8 mouse cellular contexts compared by ENCODE assay signal in genomic region chr8:85059879-85060616, GRCm38 (mm10). TPM values are rescaled to one million over a fixed set of nuclear protein-coding genes. Genes with fewer than 3 reads are reported as not detected.
DNase-seq lines count a peak whose midpoint lies in the region; ATAC-seq and TF ChIP-seq lines count a peak whose summit lies in the region.

Gene Fbxw9 (plus strand): TSS chr8:85060055.

- peak within 1 kb of the TSS; percentile 97 for H3K4me2 ChIP-seq in lung, postnatal 0 days (replicated peaks; ENCODE audit: low read depth, low read length)

- no peak for TF ChIP-seq EP300 in MEL (IDR thresholded peaks at IDR 0.05; ENCODE audit: low read depth in 1 of 2, low read length in 2 of 2)
- TF ChIP-seq EP300 in lung, postnatal 0 days (IDR thresholded peaks at IDR 0.05) = no peak

- H3K27me3 ChIP-seq in MEL (ENCODE audit: control insufficient read depth in 1 of 2, insufficient read depth in 2 of 2, low read length in 2 of 2) = no peaks in the 10 kb centered on the region
- H3K27me3 ChIP-seq in cerebellum, adult 2 months (ENCODE audit: control insufficient read depth, insufficient read depth, low read length) = no peaks in the 10 kb centered on the region
- no peaks in the 10 kb centered on the region for H3K27me3 ChIP-seq in lung, postnatal 0 days (replicated peaks; ENCODE audit: insufficient read depth, low read length)

- no peak for TF ChIP-seq RAD21 in MEL (IDR thresholded peaks at IDR 0.05; ENCODE audit: low read depth, low read length)

- H3K4me1 ChIP-seq in MEL (ENCODE audit: control insufficient read depth in 1 of 2, insufficient read depth in 2 of 2, low read length in 2 of 2) = 0 out of 4 replicates have a peak, but pooled peaks cover 0 to 3% of the 10 kb centered on the region in 2 experiments
- no peaks in the 10 kb centered on the region for H3K4me1 ChIP-seq in cerebellum, adult 2 months (ENCODE audit: control insufficient read depth, insufficient read depth, low read length)
- H3K4me1 ChIP-seq in lung, postnatal 0 days (ENCODE audit: insufficient read depth, low read depth, low read length) = no peaks in the 10 kb centered on the region

- 0 out of 2 replicates have a peak, but pooled peaks cover 2% of the 10 kb centered on the region for H3K79me2 ChIP-seq in MEL (ENCODE audit: control insufficient read depth, insufficient read depth, low read length, poor library complexity)

- TF ChIP-seq POLR2A in MEL (IDR thresholded peaks at IDR 0.05; ENCODE audit: control insufficient read depth in 1 of 2, insufficient read depth in 1 of 2, low read depth in 1 of 2, low read length in 2 of 2, poor library complexity in 1 of 2) = peak in 1 of 2 experiments; percentile 42; a peak in 1 of 4 replicates
- no peak; the same call in 1 of the 2 replicates for TF ChIP-seq POLR2A in cerebellum, adult 2 months (IDR thresholded peaks at IDR 0.05; ENCODE audit: borderline replicate concordance, insufficient read depth, low read length)

- H3K36me3 ChIP-seq in MEL (ENCODE audit: control insufficient read depth in 1 of 2, insufficient read depth in 2 of 2, low read length in 2 of 2) = no peaks in the 10 kb centered on the region; a peak in 2 of 4 replicates
- H3K36me3 ChIP-seq in lung, postnatal 0 days (ENCODE audit: insufficient read depth, low read length) = peaks cover 6% of the 10 kb centered on the region; the same call in 1 of the 2 replicates

- H3K27ac ChIP-seq in MEL (ENCODE audit: control insufficient read depth, low read depth, low read length) = no peak within 1 kb of the TSS
- 0 out of 2 replicates have a peak within 1 kb of the TSS, but pooled peaks have one; percentile 1 for H3K27ac ChIP-seq in cerebellum, adult 2 months (ENCODE audit: insufficient read depth, low read length)
- no peak within 1 kb of the TSS; the same call in 1 of the 2 replicates for H3K27ac ChIP-seq in lung, postnatal 0 days (ENCODE audit: low read length)

- no peak for TF ChIP-seq CTCF in MEL (IDR thresholded peaks at IDR 0.05 in 2 of 3, conservative IDR thresholded peaks at IDR 0.05 in 1 of 3; ENCODE audit: control insufficient read depth in 1 of 3, insufficient read depth in 1 of 3, low read depth in 2 of 3, low read length in 3 of 3, poor library complexity in 1 of 3, severe bottlenecking in 1 of 3)
- TF ChIP-seq CTCF in cerebellum, adult 2 months (IDR thresholded peaks at IDR 0.05; ENCODE audit: borderline replicate concordance, insufficient read depth, low read depth, low read length) = no peak
- no peak for TF ChIP-seq CTCF in lung, postnatal 0 days (IDR thresholded peaks at IDR 0.05)

- peak; percentile 90 for DNase-seq in MEL (ENCODE audit: low read depth, low spot score)
- DNase-seq in cerebellum, adult 2 months = peak; percentile 91
- DNase-seq in forelimb bud, embryonic 11.5 days (ENCODE audit: low read depth, low spot score) = peak; percentile 94
- peak; percentile 94 for DNase-seq in layer of hippocampus, adult 9-11 months
- peak; percentile 94 for DNase-seq in lung, postnatal 0 days (ENCODE audit: low spot score)
- DNase-seq in ovary, postnatal 14 days (ENCODE audit: low spot score) = peak; percentile 89
- DNase-seq in thymus, postnatal 14 days = peak; percentile 89

- WGBS in cerebellum, adult 2 months = under 1% methylated on average over 53 of the region's 53 CpGs
- WGBS in lung, postnatal 0 days = under 1% methylated on average over 48 of the region's 53 CpGs

- H3K9ac ChIP-seq in MEL (ENCODE audit: control insufficient read depth, low read depth, low read length, poor library complexity, severe bottlenecking) = peak within 1 kb of the TSS; percentile 63
- peak within 1 kb of the TSS; percentile 53 for H3K9ac ChIP-seq in lung, postnatal 0 days (replicated peaks; ENCODE audit: low read depth)

- H3K9me3 ChIP-seq in MEL (replicated peaks; ENCODE audit: insufficient read depth, low read length) = no peaks in the 10 kb centered on the region
- H3K9me3 ChIP-seq in lung, postnatal 0 days (ENCODE audit: low read length) = no peaks in the 10 kb centered on the region

- H3K4me3 ChIP-seq in MEL (ENCODE audit: control insufficient read depth in 1 of 2, insufficient read depth in 1 of 2, low read depth in 2 of 2, low read length in 2 of 2) = peak within 1 kb of the TSS; percentile 45 to 78
- peak within 1 kb of the TSS; percentile 88 for H3K4me3 ChIP-seq in cerebellum, adult 2 months (replicated peaks; ENCODE audit: insufficient read depth, low read depth, low read length)
- H3K4me3 ChIP-seq in lung, postnatal 0 days (ENCODE audit: low read depth, low read length) = peak within 1 kb of the TSS; percentile 76

- peak; percentile 89 to 96 for ATAC-seq in hematopoietic stem cell, adult 5-6 weeks (replicated peaks in 1 of 2; ENCODE audit: insufficient read depth in 1 of 2, low FRiP score in 2 of 2, low TSS enrichment in 1 of 2, low read depth in 1 of 2, poor library complexity in 2 of 2, severe bottlenecking in 2 of 2)
- ATAC-seq in lung, postnatal 0 days = peak; percentile 95

TF ChIP-seq in MEL, 35 proteins besides CTCF, POLR2A, EP300 and RAD21:
- TF ChIP-seq MXI1 (IDR thresholded peaks at IDR 0.05; ENCODE audit: low read depth, low read length) (peak; percentile 88), ZNF384 (IDR thresholded peaks at IDR 0.05; ENCODE audit: low read depth, low read length) (0 out of 2 replicates have a peak, but pooled peaks have one; percentile 50), E2F4 (IDR thresholded peaks at IDR 0.05; ENCODE audit: borderline replicate concordance, low read depth, low read length) (no peak), TCF12 (IDR thresholded peaks at IDR 0.05; ENCODE audit: low read depth, low read length) (no peak), ELF1 (IDR thresholded peaks at IDR 0.05; ENCODE audit: low read depth, low read length) (peak; percentile 74; the same call in 1 of the 2 replicates), HCFC1 (IDR thresholded peaks at IDR 0.05; ENCODE audit: low read depth, low read length) (peak; percentile 84), USF2 (IDR thresholded peaks at IDR 0.05; ENCODE audit: borderline replicate concordance in 1 of 2, insufficient read depth in 1 of 2, low read depth in 1 of 2, low read length in 2 of 2) (no peak), MAX (IDR thresholded peaks at IDR 0.05; ENCODE audit: low read length) (0 out of 2 replicates have a peak, but pooled peaks have one; percentile 25), SIN3A (IDR thresholded peaks at IDR 0.05; ENCODE audit: low read length) (peak; percentile 97), POLR2AphosphoS2 (IDR thresholded peaks at IDR 0.05; ENCODE audit: low read length) (peak; percentile 32; the same call in 1 of the 2 replicates)

RNA-seq across cellular contexts. Expression of gene Fbxw9, which starts in this region (rescaled TPM):
- 6.5 and 10.6 TPM in 2 replicates for total RNA-seq in MEL (2012; rRNA removed)
- 10 to 100 TPM in 1 of 2 experiments, not detected in 1; 13.9 TPM for polyA plus RNA-seq in MEL (2012; ENCODE audit: insufficient read depth in 1 of 2, insufficient read length in 2 of 2, low read depth in 1 of 2, low replicate concordance in 2 of 2, missing spikeins in 1 of 2)
- 27.7 and 29.3 TPM in 2 replicates for polyA plus RNA-seq in cerebellum, adult 2 months (2012; rRNA removed)
- 6.1 and 7.1 TPM in 2 replicates for total RNA-seq in hematopoietic stem cell, adult 5-6 weeks (2017)
- 34.8 and 35.6 TPM in 2 replicates for polyA plus RNA-seq in lung, postnatal 0 days (2015; fragmentation: Nextera tagmentation; extraction: Ambion mirVana)
